Mouse (Mus musculus) neural tube, embryonic 14.5 days (tissue): Measurements from ENCODE around the gene Sap30bp. TPM values are rescaled to one million over a fixed set of nuclear protein-coding genes. Genes with fewer than 3 reads are reported as not detected.
A peak's percentile ranks its signal among the peaks of the same experiment; 100 is the strongest.

ENCODE experiments used
- ATAC-seq: fragments of 200-750 bp; cut with Nextera tagmentation; 2 replicates; pipeline ENCODE4 v1.8.0; 2017; ENCODE audit warnings: low read depth, mild to moderate bottlenecking, moderate TSS enrichment, moderate library complexity
- H3K27ac ChIP-seq: fragments of 300-500 bp; sonication (generic); 2 replicates; pipeline ENCODE4 v1.5.1; 2014; ENCODE audit warnings: low read depth, mild to moderate bottlenecking, control low read depth, low read length, moderate library complexity, mixed read lengths
- H3K27me3 ChIP-seq: fragments of 300-500 bp; sonication (generic); 2 replicates; pipeline ENCODE4 v1.6.1; 2014; ENCODE audit warnings: low read length; ENCODE audit not compliant: control insufficient read depth, insufficient read depth
- H3K36me3 ChIP-seq: fragments of 300-500 bp; sonication (generic); 2 replicates; pipeline ENCODE4 v1.6.1; 2014; ENCODE audit warnings: low read length, mixed read lengths; ENCODE audit not compliant: control insufficient read depth, insufficient read depth
- H3K4me1 ChIP-seq: fragments of 300-500 bp; sonication (generic); 2 replicates; pipeline ENCODE4 v1.6.1; 2014; ENCODE audit warnings: low read length; ENCODE audit not compliant: control insufficient read depth, insufficient read depth
- H3K4me2 ChIP-seq: fragments of 300-500 bp; sonication (generic); 2 replicates; pipeline ENCODE4 v1.6.1; 2014; ENCODE audit warnings: mild to moderate bottlenecking, low read depth, low read length, control low read depth
- H3K4me3 ChIP-seq: fragments of 300-500 bp; sonication (generic); 2 replicates; pipeline ENCODE4 v1.5.1; 2014; ENCODE audit warnings: low read depth, low read length, control low read depth, mixed read lengths
- H3K9ac ChIP-seq: fragments of 300-500 bp; sonication (generic); replicated peaks from 2 replicates; pipeline ENCODE4 v1.6.1; 2014; ENCODE audit warnings: low read depth, mild to moderate bottlenecking, control low read depth, low read length, mixed read lengths
- H3K9me3 ChIP-seq: fragments of 300-500 bp; sonication (generic); 2 replicates; pipeline ENCODE4 v1.6.1; 2016; ENCODE audit warnings: low read length; ENCODE audit not compliant: control insufficient read depth
- WGBS: fragments of 180-500 bp; shearing (Covaris S2); extraction: QIAGEN DNeasy Blood & Tissue Kit; methylation state at CpG from one replicate; pipeline ENCODE4 v1.1.7; 2014; 5-methylcytosine and 5-hydroxymethylcytosine counted together
- polyA plus RNA-seq: library from polyadenylated mRNA; unstranded; fragments of >200 nt; fragmentation: Nextera tagmentation; extraction: Ambion mirVana; gene quantifications from 2 replicates; pipeline ENCODE4 v1.2.1, GENCODE M21; 2014

The Sap30bp gene
- polyA plus RNA-seq, 1 experiment from 2014 or later = 40.1 TPM

DNA sequence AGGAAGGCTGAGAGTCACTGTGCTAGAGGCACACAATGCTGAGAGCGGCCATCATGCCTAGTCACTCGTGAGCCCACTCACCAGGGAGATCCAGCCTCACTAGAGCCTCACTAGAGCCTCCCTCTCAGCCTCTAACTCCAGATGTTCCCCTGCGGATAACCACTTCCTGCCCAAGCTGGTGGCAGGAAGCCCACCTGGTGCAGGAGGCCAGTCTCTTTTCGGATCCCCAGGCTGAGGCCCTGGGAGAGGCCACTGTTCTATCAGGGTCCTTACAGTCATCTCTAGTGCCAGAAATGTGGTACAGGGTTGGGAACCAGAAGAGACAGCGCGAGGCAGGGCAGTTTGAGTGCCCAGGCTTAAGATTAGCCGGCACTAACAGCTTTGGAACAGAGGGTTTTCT lies 34.6 kb upstream of the Sap30bp start:
- peaks cover 7% of the 10 kb centered on the region; the same call in 1 of the 2 replicates for H3K36me3 ChIP-seq
- no peak overlapping the region for H3K4me3 ChIP-seq
- H3K27me3 ChIP-seq = no peaks in the 10 kb centered on the region
- H3K4me1 ChIP-seq = 0 out of 2 replicates have a peak, but pooled peaks cover 2% of the 10 kb centered on the region
- H3K9ac ChIP-seq = no peak overlapping the region
- no peak for ATAC-seq
- no peak overlapping the region for H3K27ac ChIP-seq
- no peaks in the 10 kb centered on the region for H3K9me3 ChIP-seq
- 89% methylated on average over 7 of the region's 7 CpGs for WGBS
- no peak overlapping the region for H3K4me2 ChIP-seq

- H3K9me3 ChIP-seq = no peaks in the 10 kb centered on the region
- 0 out of 2 replicates have a peak, but pooled peaks cover 2% of the 10 kb centered on the region for H3K4me1 ChIP-seq
- no peak for ATAC-seq
- 8% methylated on average over 4 of the region's 4 CpGs for WGBS
- no peaks in the 10 kb centered on the region for H3K27me3 ChIP-seq
- no peak overlapping the region for H3K4me2 ChIP-seq
- H3K27ac ChIP-seq = no peak overlapping the region
- H3K9ac ChIP-seq = no peak overlapping the region
- H3K36me3 ChIP-seq = peaks cover 5% of the 10 kb centered on the region; the same call in 1 of the 2 replicates
- no peak overlapping the region for H3K4me3 ChIP-seq
Observed at GRCm38 (mm10) chr11:115898886-115899285, 34.2 kb upstream of the Sap30bp start.

DNA sequence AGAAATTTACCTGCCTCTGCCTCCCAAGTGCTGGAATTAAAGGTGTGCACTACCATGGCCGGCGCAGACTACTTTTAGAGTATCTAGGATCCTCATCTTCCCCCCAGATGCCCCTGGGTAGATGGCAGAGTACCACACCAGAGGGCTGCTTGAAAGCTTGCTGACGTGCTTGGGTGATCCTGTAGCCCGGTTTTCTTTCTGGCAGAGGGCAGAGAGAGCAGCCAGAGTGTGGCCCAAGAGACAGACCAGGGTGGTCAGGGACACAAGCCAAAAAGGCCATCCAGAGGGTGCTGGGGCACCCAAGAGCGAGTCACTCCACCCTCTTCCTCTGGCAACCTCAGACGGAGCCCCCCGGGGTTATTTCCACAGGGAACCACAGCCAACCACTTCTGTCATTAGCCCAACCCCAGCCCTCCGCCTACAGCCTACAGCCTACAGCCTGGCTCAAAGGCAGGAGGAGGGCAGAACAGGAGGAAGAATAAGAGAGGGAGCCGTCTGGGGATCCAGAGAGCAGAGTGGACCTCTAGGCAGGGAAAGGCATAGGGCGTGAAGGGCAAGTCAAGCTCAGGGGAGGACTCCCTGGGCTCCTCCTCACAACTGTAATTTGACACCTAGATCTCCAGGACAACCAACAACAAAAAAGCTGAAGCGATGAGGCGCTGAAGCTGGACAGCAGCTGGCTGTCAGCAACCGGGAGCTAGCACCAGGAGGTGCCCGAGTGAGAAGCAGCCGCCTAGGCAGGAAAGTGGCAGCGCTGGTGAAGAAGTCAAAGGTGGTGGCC lies 33.4 kb upstream of the Sap30bp start, which contains the start of gene Smim5:
TSS of gene Smim5 (plus strand) at position 481 of the 781 bp plus-strand sequence.
- Histone ChIP-seq H3K4me2 (no peak within 1 kb of the TSS), H3K36me3 (no peaks in the 10 kb centered on the region), H3K27me3 (no peaks in the 10 kb centered on the region), H3K27ac (no peak within 1 kb of the TSS), H3K4me1 (0 out of 2 replicates have a peak, but pooled peaks cover 2% of the 10 kb centered on the region), H3K9ac (0 out of 2 replicates have a peak within 1 kb of the TSS, but pooled peaks have one; percentile 16), H3K9me3 (no peaks in the 10 kb centered on the region), H3K4me3 (no peak within 1 kb of the TSS)
- ATAC-seq = no peak; the same call in 1 of the 2 replicates
- WGBS = 35% methylated on average over 16 of the region's 16 CpGs

DNA sequence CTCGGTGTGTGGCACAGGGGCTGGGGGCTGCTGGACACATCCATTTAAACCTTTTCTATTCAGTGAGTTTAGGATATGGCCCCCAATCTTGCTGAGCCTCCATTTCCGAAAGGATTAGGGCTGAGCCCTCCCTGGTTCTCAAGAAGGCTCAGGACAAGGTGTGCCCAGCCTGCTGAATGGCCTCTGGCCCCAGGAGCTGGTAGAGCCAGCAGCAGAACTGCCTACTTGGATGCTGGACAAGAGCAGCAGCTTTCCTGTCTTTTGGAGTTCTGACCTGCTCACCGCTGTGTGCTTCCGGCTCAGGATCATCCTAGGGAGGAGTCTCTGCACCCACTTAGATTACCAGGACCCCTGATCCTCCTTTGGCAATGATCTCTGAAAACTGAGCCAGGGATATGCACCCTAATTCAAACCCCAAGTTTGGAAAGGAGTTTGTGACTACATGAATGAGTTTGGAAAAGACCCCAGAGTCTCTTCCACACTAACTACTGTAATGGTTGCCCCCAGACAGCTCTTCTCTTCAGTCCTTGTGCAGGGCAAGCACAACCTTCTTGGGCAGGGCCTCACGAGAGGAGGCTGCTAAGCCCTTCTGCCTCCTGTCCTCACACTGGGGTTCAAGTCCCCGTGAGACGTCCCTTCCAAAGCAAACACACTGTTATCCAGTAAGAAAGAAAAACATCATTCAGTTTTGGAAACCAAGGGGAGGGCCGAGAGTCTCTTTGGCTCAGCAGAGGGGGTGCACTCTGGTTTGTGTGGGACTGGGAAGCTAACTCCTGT lies 32.3 kb upstream of the Sap30bp start:
- Histone ChIP-seq H3K36me3 (no peaks in the 10 kb centered on the region), H3K4me3 (no peak overlapping the region), H3K9ac (0 out of 2 replicates have a peak overlapping the region, but pooled peaks have one; percentile 16), H3K27me3 (no peaks in the 10 kb centered on the region), H3K27ac (no peak overlapping the region), H3K4me2 (no peak overlapping the region), H3K4me1 (0 out of 2 replicates have a peak, but pooled peaks cover 2% of the 10 kb centered on the region), H3K9me3 (no peaks in the 10 kb centered on the region)
- WGBS = 76% methylated on average over 8 of the region's 8 CpGs
- no peak for ATAC-seq

DNA sequence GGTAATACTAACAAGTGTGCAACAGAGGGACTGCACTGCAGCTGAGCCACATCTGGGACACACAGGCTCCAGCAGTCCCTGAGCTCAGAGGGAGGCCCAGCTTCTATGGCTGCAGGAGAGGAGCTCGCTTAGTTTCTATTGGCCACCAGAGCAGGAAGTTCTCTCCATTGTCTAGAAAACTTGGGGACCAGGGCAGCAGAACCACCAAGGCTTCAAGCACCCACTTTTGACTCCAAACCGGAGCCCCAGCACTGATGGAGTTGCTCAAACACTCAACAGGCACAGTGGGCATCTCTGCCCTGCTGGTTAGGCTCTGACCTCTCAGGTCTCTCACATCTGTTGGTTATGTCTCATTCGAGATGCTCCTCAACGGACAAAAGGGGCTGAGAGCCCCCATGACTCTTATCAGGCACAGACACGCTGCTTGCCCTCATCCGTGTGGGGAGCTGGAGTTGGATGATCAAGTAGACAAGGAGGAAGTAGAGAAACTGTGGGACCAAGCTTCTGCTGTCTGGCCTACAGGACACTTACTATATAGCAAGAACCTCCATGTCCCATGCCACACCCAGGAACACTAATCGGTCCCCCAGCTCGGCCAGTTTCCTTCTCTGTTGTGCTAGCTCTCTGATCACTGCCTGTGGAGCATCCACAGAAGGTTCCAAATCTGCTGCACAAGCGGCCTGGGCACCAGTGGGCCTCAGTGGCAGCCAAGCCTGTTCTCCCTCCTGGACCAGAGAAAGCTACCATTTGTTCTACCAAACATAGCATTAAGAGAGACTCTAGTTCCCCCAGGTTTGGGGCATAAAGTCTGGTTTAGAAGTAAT lies 31.5 kb upstream of the Sap30bp start:
- H3K9me3 ChIP-seq = no peaks in the 10 kb centered on the region
- no peak overlapping the region for H3K4me2 ChIP-seq
- 0 out of 2 replicates have a peak, but pooled peaks cover 2% of the 10 kb centered on the region for H3K4me1 ChIP-seq
- no peak overlapping the region for H3K9ac ChIP-seq
- WGBS = 82% methylated on average over 9 of the region's 9 CpGs
- H3K27me3 ChIP-seq = no peaks in the 10 kb centered on the region
- H3K27ac ChIP-seq = no peak overlapping the region
- no peaks in the 10 kb centered on the region for H3K36me3 ChIP-seq
- no peak for ATAC-seq
- no peak overlapping the region for H3K4me3 ChIP-seq

DNA sequence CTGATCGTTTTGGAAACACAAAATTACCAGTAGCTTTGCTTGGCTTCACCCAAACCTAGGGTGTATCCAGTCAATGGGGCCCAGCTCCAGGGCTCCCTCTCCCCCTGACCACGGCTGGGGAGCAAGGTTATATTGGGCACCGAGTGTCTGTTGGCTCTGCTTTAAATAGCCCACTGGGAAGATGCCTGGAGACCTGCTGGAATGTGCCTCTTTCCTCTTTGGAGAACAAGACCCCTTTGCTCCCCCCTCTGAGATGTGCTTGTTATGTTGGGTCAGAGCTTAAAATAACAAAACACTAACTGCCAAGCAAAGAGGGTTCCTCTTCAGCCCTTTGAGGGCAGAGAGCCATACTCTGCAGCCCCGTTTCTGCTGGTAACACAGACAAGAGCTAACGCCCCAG lies 30.9 kb upstream of the Sap30bp start:
- Histone ChIP-seq H3K4me1 (0 out of 2 replicates have a peak, but pooled peaks cover 2% of the 10 kb centered on the region), H3K4me2 (no peak overlapping the region), H3K9ac (no peak overlapping the region), H3K27me3 (no peaks in the 10 kb centered on the region), H3K4me3 (no peak overlapping the region), H3K9me3 (no peaks in the 10 kb centered on the region), H3K27ac (no peak overlapping the region), H3K36me3 (no peaks in the 10 kb centered on the region)
- ATAC-seq = no peak
- WGBS = 80% methylated on average over 5 of the region's 5 CpGs

- H3K27ac ChIP-seq = no peak overlapping the region
- H3K27me3 ChIP-seq = no peaks in the 10 kb centered on the region
- no peaks in the 10 kb centered on the region for H3K36me3 ChIP-seq
- no peak overlapping the region for H3K4me3 ChIP-seq
- H3K4me2 ChIP-seq = no peak overlapping the region
- no peak for ATAC-seq
- H3K9me3 ChIP-seq = no peaks in the 10 kb centered on the region
- H3K4me1 ChIP-seq = 0 out of 2 replicates have a peak, but pooled peaks cover 2% of the 10 kb centered on the region
- 94% methylated on average over 1 of the region's 1 CpGs for WGBS
- H3K9ac ChIP-seq = no peak overlapping the region
Observed at GRCm38 (mm10) chr11:115902831-115903230, 30.3 kb upstream of the Sap30bp start.

DNA sequence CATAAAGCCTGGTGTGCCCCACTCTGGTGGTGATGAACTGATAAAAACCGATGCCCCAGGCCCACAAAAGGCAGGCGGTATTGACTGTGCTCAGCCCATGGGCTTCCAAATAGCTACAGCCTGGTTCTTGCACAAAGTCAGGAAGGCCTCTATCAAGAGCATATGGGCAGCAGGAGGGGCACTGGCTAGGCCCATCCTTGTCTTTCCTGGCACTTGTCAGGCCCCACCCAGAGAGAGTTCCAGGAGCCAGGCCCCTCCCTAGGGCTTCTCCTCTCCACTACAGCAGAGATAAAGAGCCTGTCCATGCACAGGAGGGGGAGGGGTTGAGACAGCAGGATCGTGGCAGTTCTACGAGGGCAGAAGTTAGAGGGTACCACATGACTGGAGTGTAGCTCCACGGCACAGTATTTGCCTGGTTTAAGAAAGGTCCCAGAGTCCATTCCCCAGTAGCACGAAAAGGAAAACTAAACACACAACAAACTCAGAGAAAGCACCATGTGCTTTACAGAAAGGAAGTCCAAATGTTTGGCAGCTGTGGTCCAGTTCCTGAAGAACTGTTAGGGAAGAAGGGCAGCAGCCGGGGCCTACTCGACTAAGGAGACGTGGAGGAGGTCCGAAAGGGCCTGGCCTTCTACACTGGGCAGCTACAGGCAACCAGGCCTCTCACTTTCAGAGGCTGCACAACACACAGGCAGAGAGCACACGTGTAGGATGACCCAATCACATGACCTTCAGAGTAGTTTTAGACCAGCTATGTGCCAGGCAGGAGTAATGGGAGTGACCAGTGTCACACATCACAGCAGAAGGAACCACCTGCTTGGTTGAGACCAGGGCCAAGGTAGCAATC lies 29.5 kb upstream of the Sap30bp start:
- Histone ChIP-seq H3K27me3 (no peaks in the 10 kb centered on the region), H3K27ac (no peak overlapping the region), H3K9me3 (no peaks in the 10 kb centered on the region), H3K4me2 (no peak overlapping the region), H3K4me1 (0 out of 2 replicates have a peak, but pooled peaks cover 2% of the 10 kb centered on the region), H3K4me3 (no peak overlapping the region), H3K36me3 (no peaks in the 10 kb centered on the region), H3K9ac (no peak overlapping the region)
- WGBS = 81% methylated on average over 11 of the region's 11 CpGs
- no peak for ATAC-seq
